Mouse (Mus musculus): ENCODE data around the gene Nostrin.

DNA sequence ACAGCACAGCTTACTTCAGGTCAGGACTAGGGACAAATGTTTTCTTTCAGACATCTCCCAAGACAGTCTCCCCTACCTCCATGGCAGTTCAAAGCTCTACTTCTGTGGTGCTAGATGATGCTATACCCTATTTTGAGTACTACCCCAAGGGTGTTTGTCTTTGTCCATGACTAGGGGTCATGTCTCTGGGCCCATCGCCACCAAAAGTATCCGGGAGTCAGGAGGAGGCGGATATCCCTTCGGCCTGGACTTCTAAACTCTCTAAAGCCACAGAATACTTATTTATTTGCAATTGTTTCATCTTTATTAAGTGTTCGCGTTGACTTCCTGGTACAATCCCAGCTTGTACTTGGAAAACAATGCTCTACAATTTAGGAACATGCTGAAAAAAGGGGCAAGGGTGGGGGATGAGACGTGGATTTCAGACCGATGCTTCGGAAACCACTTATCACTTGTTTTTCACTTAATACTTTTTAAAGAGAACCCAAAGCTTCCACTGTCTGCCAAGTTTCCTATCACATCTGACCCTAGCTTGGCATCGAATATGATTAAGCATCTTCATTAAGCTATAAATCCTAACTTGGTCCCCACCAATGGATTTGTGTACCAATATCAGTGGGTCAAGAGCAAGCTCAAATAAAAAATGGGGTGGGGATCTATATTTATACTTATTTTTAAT is 1.9 kb downstream of the Nostrin start:
- TF ChIP-seq CTCF (conservative IDR thresholded peaks at IDR 0.05; ENCODE audit: low read length) (no peak), NANOG (IDR thresholded peaks at IDR 0.05; ENCODE audit: borderline replicate concordance, low read length) (no peak)
